Mouse (Mus musculus): ENCODE results near the gene Map4k1. TPM values are rescaled to one million over a fixed set of nuclear protein-coding genes. Genes with fewer than 3 reads are reported as not detected.

Map4k1 gene
- polyA plus RNA-seq, 1 experiment from 2014 or later, result 10.4 TPM

GRCm38 (mm10) chr7:29025566-29025965 lies 43.7 kb downstream of the Map4k1 start:
- Histone ChIP-seq H3K36me3 (replicated peaks; ENCODE audit: control insufficient read depth, insufficient read depth) (no peaks in the 10 kb centered on the region), H3K27me3 (ENCODE audit: control insufficient read depth, insufficient read depth, low read length) (peaks cover 9% of the 10 kb centered on the region; the same call in 1 of the 2 replicates), H3K9me3 (ENCODE audit: control insufficient read depth, low read length) (no peaks in the 10 kb centered on the region), H3K9ac (no peak overlapping the region), H3K4me3 (replicated peaks; ENCODE audit: low read length) (no peak overlapping the region), H3K4me1 (replicated peaks; ENCODE audit: control insufficient read depth, insufficient read depth, low read length) (no peaks in the 10 kb centered on the region), H3K4me2 (replicated peaks) (no peak overlapping the region), H3K27ac (no peak overlapping the region)
- WGBS, result 89% methylated on average over 7 of the region's 7 CpGs
- ATAC-seq (ENCODE audit: low FRiP score) (no peak), DNase-seq (ENCODE audit: low spot score) (no peak)

DNA sequence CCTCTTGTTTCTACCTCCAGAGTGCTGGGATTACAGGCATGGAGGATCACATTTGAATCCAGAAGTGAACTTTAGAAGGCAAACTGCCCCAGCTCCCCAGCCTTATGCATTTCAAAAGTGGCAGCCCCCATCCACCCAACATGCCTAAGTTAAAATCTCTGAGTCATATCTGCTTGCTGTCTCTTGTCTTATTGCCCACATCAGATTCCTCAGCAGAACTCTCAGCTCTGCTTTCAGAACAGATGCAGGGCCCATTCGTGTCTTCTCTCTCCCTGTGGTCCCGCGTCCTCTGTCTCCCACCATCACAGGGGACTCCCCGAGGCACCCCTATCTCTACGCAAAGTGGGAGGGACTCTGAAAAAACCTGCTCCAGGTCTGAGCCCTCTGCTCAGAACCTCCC lies 44.3 kb downstream of the Map4k1 start:
- Histone ChIP-seq H3K9me3 (ENCODE audit: control insufficient read depth, low read length) (no peaks in the 10 kb centered on the region), H3K4me2 (replicated peaks) (no peak overlapping the region), H3K9ac (no peak overlapping the region), H3K27ac (no peak overlapping the region), H3K27me3 (ENCODE audit: control insufficient read depth, insufficient read depth, low read length) (peaks cover 3% of the 10 kb centered on the region; the same call in 1 of the 2 replicates), H3K4me1 (replicated peaks; ENCODE audit: control insufficient read depth, insufficient read depth, low read length) (no peaks in the 10 kb centered on the region), H3K4me3 (replicated peaks; ENCODE audit: low read length) (no peak overlapping the region), H3K36me3 (replicated peaks; ENCODE audit: control insufficient read depth, insufficient read depth) (no peaks in the 10 kb centered on the region)
- DNase-seq (ENCODE audit: low spot score) (no peak), ATAC-seq (ENCODE audit: low FRiP score) (no peak)
- 92% methylated on average over 5 of the region's 5 CpGs for WGBS

DNA sequence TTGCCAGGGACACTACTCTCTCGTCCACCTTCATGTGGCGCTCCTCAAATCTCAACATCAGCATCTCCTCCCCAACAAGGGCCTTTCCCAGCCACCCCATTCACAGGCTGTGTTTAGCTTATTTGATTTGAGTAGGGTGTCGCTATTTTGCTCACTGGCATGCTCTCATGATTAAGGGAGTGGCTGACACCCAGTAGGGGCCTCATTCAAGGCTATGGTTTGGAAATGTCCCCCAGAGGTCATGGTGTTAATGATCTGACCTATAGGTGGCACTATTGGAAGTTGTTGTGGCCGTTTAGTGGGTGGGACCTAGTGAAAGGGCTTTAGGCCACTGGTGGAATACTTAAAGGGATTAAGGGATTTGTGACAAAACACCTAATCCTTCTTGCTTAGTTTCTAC lies 45.0 kb downstream of the Map4k1 start:
- Histone ChIP-seq H3K9me3 (ENCODE audit: control insufficient read depth, low read length) (no peaks in the 10 kb centered on the region), H3K27me3 (ENCODE audit: control insufficient read depth, insufficient read depth, low read length) (no peaks in the 10 kb centered on the region), H3K4me1 (replicated peaks; ENCODE audit: control insufficient read depth, insufficient read depth, low read length) (no peaks in the 10 kb centered on the region), H3K36me3 (replicated peaks; ENCODE audit: control insufficient read depth, insufficient read depth) (no peaks in the 10 kb centered on the region), H3K9ac (no peak overlapping the region), H3K27ac (no peak overlapping the region), H3K4me3 (replicated peaks; ENCODE audit: low read length) (no peak overlapping the region), H3K4me2 (replicated peaks) (no peak overlapping the region)
- no peak for DNase-seq (ENCODE audit: low spot score)
- WGBS, result 81% methylated on average over 4 of the region's 4 CpGs
- ATAC-seq (ENCODE audit: low FRiP score), result no peak

DNA sequence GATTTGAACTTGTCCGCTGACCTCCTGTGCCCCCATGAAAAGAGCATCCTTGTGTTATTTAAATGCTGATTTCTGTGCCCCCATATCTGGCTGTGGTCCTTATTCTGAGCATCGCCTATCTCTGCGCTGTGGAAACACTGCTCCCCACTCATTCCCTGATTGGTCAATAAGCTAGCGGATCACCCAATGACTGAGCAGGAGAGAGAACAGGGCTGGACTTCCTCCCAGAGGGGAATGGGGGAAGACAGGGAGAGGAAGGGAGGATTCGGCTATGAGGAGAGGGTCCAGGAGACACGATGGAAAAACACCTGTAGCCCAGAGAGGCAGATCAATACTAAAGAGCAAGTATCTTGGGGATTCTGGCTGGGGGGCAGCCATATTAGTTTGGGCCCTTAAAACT lies 46.9 kb downstream of the Map4k1 start:
- H3K27ac ChIP-seq, result no peak overlapping the region
- no peaks in the 10 kb centered on the region for H3K27me3 ChIP-seq (ENCODE audit: control insufficient read depth, insufficient read depth, low read length)
- H3K4me2 ChIP-seq (replicated peaks), result no peak overlapping the region
- no peaks in the 10 kb centered on the region for H3K9me3 ChIP-seq (ENCODE audit: control insufficient read depth, low read length)
- no peaks in the 10 kb centered on the region for H3K4me1 ChIP-seq (replicated peaks; ENCODE audit: control insufficient read depth, insufficient read depth, low read length)
- H3K36me3 ChIP-seq (replicated peaks; ENCODE audit: control insufficient read depth, insufficient read depth), result no peaks in the 10 kb centered on the region
- no peak for ATAC-seq (ENCODE audit: low FRiP score)
- 85% methylated on average over 6 of the region's 6 CpGs for WGBS
- H3K4me3 ChIP-seq (replicated peaks; ENCODE audit: low read length), result no peak overlapping the region
- no peak for DNase-seq (ENCODE audit: low spot score)
- H3K9ac ChIP-seq, result no peak overlapping the region

DNA sequence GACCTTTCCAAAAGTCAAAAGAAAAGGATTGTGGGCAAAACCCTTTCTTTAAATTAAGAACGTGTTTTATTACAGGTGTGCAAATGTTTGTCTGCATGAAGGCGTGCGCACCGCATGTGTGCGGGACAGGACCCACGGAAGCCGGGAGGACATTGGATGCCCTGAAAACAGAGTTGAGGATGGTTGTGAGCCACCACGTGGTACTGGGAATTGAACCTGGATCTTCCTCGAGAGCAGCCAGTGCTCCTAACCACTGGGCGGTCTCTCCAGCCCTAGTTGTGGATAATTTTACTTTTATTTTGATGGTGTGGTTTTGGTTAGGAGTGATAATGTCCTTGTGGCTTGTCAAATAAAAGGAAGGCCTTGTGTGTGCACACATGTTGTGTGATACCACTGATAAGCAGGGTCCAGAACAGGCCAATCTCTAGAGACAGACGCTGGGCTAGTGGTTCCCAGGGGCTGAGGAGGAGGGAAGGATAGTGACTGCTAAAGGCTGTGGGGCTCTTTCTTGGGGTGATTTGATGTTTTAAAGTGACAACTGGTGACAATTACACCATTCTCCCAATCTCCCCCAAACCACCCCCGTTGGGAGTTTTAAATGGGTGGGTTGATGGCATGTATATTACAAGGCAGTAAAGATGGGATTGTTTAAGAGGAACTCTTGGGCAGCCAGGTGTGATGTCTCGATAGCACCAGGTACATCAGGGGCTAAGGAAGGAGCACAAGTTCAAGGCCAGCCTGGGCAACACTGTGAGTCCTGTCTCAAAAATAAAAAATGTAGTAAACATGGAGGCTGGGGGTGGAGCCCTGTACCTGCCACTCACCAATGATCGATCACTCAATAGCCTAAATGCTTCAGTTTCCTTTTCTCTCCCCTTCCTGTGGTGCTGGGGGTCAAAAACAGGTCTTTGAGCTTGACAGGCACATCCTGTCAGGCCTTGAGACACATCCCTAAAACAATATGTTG lies 48.1 kb downstream of the Map4k1 start:
- ATAC-seq (ENCODE audit: low FRiP score), result no peak
- Histone ChIP-seq H3K9ac (no peak overlapping the region), H3K27ac (no peak overlapping the region), H3K27me3 (ENCODE audit: control insufficient read depth, insufficient read depth, low read length) (no peaks in the 10 kb centered on the region), H3K4me3 (replicated peaks; ENCODE audit: low read length) (no peak overlapping the region), H3K4me2 (replicated peaks) (no peak overlapping the region), H3K4me1 (replicated peaks; ENCODE audit: control insufficient read depth, insufficient read depth, low read length) (no peaks in the 10 kb centered on the region), H3K36me3 (replicated peaks; ENCODE audit: control insufficient read depth, insufficient read depth) (no peaks in the 10 kb centered on the region), H3K9me3 (ENCODE audit: control insufficient read depth, low read length) (no peaks in the 10 kb centered on the region)
- DNase-seq (ENCODE audit: low spot score), result no peak
- WGBS, result 92% methylated on average over 14 of the region's 14 CpGs

DNA sequence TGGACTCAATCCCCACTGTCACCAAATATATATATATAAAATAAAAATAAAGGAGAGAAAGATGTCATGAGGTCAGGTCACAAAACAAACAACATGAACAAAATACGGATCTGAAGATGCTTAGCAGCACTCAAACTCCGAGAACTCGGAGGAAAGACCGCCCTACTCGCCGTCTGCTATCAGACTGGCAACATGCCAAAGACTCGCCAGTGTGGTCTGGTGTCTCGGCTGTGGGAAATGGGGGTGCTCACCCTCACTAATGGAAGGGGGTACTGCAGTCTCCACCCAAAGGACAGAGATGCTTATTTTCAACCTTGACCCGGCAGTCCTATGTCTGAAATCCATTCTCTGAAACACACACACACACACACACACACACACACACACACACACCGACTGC lies 49.8 kb downstream of the Map4k1 start:
- Histone ChIP-seq H3K4me1 (replicated peaks; ENCODE audit: control insufficient read depth, insufficient read depth, low read length) (no peaks in the 10 kb centered on the region), H3K27me3 (ENCODE audit: control insufficient read depth, insufficient read depth, low read length) (no peaks in the 10 kb centered on the region), H3K27ac (no peak overlapping the region), H3K4me3 (replicated peaks; ENCODE audit: low read length) (no peak overlapping the region), H3K36me3 (replicated peaks; ENCODE audit: control insufficient read depth, insufficient read depth) (no peaks in the 10 kb centered on the region), H3K9ac (no peak overlapping the region), H3K9me3 (ENCODE audit: control insufficient read depth, low read length) (no peaks in the 10 kb centered on the region), H3K4me2 (replicated peaks) (no peak overlapping the region)
- ATAC-seq (ENCODE audit: low FRiP score) (no peak), DNase-seq (ENCODE audit: low spot score) (no peak)
- 78% methylated on average over 10 of the region's 10 CpGs for WGBS

DNA sequence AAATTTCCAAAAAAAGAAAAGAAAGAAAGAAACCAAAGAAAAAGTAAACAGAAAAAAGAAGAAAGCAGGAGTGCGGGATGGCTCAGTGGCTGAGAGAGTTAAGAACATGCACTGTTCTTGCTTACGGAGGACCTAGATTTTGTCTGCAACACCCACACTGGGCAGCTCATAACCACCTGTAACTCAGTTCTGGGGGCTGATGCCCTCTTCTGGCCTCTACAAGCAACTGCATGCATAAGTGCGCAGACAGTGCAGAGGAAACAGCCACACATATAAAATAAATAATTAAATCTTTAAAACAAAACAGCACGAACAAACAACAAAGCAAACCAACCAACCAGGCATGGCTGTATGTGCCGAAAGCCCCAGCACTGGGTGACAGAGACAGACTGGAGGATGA lies 50.8 kb downstream of the Map4k1 start:
- DNase-seq (ENCODE audit: low spot score), result no peak
- 80% methylated on average over 5 of the region's 5 CpGs for WGBS
- no peaks in the 10 kb centered on the region for H3K4me1 ChIP-seq (replicated peaks; ENCODE audit: control insufficient read depth, insufficient read depth, low read length)
- no peaks in the 10 kb centered on the region for H3K9me3 ChIP-seq (ENCODE audit: control insufficient read depth, low read length)
- H3K27ac ChIP-seq, result no peak overlapping the region
- ATAC-seq (ENCODE audit: low FRiP score), result no peak
- no peak overlapping the region for H3K4me2 ChIP-seq (replicated peaks)
- H3K27me3 ChIP-seq (ENCODE audit: control insufficient read depth, insufficient read depth, low read length), result no peaks in the 10 kb centered on the region
- no peak overlapping the region for H3K4me3 ChIP-seq (replicated peaks; ENCODE audit: low read length)
- H3K9ac ChIP-seq, result no peak overlapping the region
- H3K36me3 ChIP-seq (replicated peaks; ENCODE audit: control insufficient read depth, insufficient read depth), result no peaks in the 10 kb centered on the region

DNA sequence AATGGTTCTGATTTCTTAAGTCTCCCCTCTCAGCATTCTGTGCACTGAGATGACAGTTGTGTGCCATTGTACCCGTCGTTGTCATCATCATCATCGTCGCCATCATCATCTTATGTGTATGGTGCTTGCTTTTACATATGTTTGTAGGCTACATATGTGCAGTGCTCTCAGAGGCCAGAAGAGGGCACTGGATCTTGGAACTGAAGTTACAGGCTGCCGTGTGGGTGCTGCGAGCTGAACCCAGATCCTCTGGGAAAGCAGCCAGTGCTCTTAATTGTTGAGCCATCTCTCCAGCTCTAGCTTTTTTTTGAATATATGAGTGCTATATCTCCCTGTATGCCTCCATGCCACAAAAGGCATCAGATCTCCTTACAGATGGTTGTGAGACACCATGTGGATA lies 55.4 kb downstream of the Map4k1 start:
- DNase-seq (ENCODE audit: low spot score) (no peak), ATAC-seq (ENCODE audit: low FRiP score) (no peak)
- WGBS, result 84% methylated on average over 6 of the region's 6 CpGs

DNA sequence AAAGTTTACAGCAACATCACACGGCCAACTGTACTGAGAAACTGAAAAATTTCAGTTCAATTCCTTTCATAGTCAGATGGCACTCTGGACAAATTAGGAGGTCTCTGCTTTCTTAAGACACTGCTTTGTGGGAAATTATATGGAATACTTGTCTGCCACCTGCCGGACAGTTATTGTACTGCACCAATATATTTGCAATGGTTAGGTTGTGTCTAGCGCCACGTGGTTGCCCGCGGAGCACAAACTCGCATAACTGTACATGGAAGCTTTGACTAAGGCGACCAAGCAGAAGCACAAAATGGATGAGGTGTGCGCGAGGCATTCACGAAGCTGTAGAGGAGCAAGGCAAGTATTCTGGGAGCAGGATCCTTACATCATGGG lies 57.7 kb downstream of the Map4k1 start:
- peaks cover 15% of the 10 kb centered on the region for H3K4me1 ChIP-seq (replicated peaks; ENCODE audit: control insufficient read depth, insufficient read depth, low read length)
- ATAC-seq (ENCODE audit: low FRiP score), result peak; percentile 57
- no peaks in the 10 kb centered on the region for H3K27me3 ChIP-seq (ENCODE audit: control insufficient read depth, insufficient read depth, low read length)
- no peaks in the 10 kb centered on the region for H3K9me3 ChIP-seq (ENCODE audit: control insufficient read depth, low read length)
- peak overlapping the region; percentile 35 for H3K4me3 ChIP-seq (replicated peaks; ENCODE audit: low read length)
- WGBS, result 3% methylated on average over 11 of the region's 11 CpGs
- H3K27ac ChIP-seq, result no peak overlapping the region
- peak overlapping the region; percentile 79 for H3K4me2 ChIP-seq (replicated peaks)
- no peaks in the 10 kb centered on the region for H3K36me3 ChIP-seq (replicated peaks; ENCODE audit: control insufficient read depth, insufficient read depth)
- peak overlapping the region; percentile 57 for H3K9ac ChIP-seq
- peak; percentile 99 for DNase-seq (ENCODE audit: low spot score)

More for the DNA sequence above, 55.4 kb downstream of the Map4k1 start:
- H3K4me1 ChIP-seq (replicated peaks; ENCODE audit: control insufficient read depth, insufficient read depth, low read length), result peaks cover 8% of the 10 kb centered on the region; the same call in 1 of the 2 replicates
- H3K36me3 ChIP-seq (replicated peaks; ENCODE audit: control insufficient read depth, insufficient read depth), result no peaks in the 10 kb centered on the region
- H3K4me2 ChIP-seq (replicated peaks), result no peak overlapping the region
- no peaks in the 10 kb centered on the region for H3K27me3 ChIP-seq (ENCODE audit: control insufficient read depth, insufficient read depth, low read length)
- no peaks in the 10 kb centered on the region for H3K9me3 ChIP-seq (ENCODE audit: control insufficient read depth, low read length)
- no peak overlapping the region for H3K4me3 ChIP-seq (replicated peaks; ENCODE audit: low read length)
- no peak overlapping the region for H3K27ac ChIP-seq
- no peak overlapping the region for H3K9ac ChIP-seq

Data from hindbrain, embryonic 14.5 days (tissue).